Mouse (Mus musculus): ENCODE measurements at regions not wholly inside any gene's neighbourhood (a gene's known extent, or its start where the extent isn't known, plus 50 kb on each side); places are given as distances from the start of the nearest gene placed in this dataset.

GRCm38 (mm10) chr9:117859580-117860045, 180.7 kb upstream of the Azi2 start:
- 32% methylated on average over 16 of the region's 16 CpGs for WGBS
- Histone ChIP-seq H3K36me3 (ENCODE audit: control insufficient read depth, insufficient read depth, low read length) (no peaks in the 10 kb centered on the region), H3K27ac (no peak overlapping the region), H3K4me3 (no peak overlapping the region), H3K79me2 (replicated peaks; ENCODE audit: control insufficient read depth, insufficient read depth, low read length) (no peaks in the 10 kb centered on the region), H3K27me3 (ENCODE audit: control insufficient read depth, insufficient read depth, low read length) (no peaks in the 10 kb centered on the region), H3K4me1 (ENCODE audit: control insufficient read depth, insufficient read depth, low read length) (no peaks in the 10 kb centered on the region), H3K9ac (ENCODE audit: low read depth, low read length) (no peak overlapping the region)
- TF ChIP-seq CTCF (IDR thresholded peaks at IDR 0.05) (no peak), EP300 (IDR thresholded peaks at IDR 0.05; ENCODE audit: insufficient read depth, low read depth, low read length) (no peak), POLR2A (IDR thresholded peaks at IDR 0.05; ENCODE audit: insufficient read depth, low read depth, low read length) (no peak)
- intact Hi-C loops (cut with DNase I): no loop called here
- no peak for DNase-seq

- TF ChIP-seq EP300 (IDR thresholded peaks at IDR 0.05; ENCODE audit: insufficient read depth, low read depth, low read length): no peak
- TF ChIP-seq CTCF (IDR thresholded peaks at IDR 0.05): no peak
- Histone ChIP-seq H3K9ac (ENCODE audit: low read depth, low read length) (no peak overlapping the region), H3K4me3 (no peak overlapping the region), H3K79me2 (replicated peaks; ENCODE audit: control insufficient read depth, insufficient read depth, low read length) (no peaks in the 10 kb centered on the region), H3K27me3 (ENCODE audit: control insufficient read depth, insufficient read depth, low read length) (no peaks in the 10 kb centered on the region), H3K36me3 (ENCODE audit: control insufficient read depth, insufficient read depth, low read length) (no peaks in the 10 kb centered on the region), H3K4me1 (ENCODE audit: control insufficient read depth, insufficient read depth, low read length) (no peaks in the 10 kb centered on the region), H3K27ac (no peak overlapping the region)
- intact Hi-C loops (cut with DNase I): no loop called here
- WGBS: 63% methylated on average over 4 of the region's 4 CpGs
- no peak for DNase-seq
Observed at GRCm38 (mm10) chr9:117843531-117843930, 196.8 kb upstream of the Azi2 start.

GRCm38 (mm10) chr9:117836696-117837380, 203.5 kb upstream of the Azi2 start:
- Histone ChIP-seq H3K79me2 (replicated peaks; ENCODE audit: control insufficient read depth, insufficient read depth, low read length) (no peaks in the 10 kb centered on the region), H3K36me3 (ENCODE audit: control insufficient read depth, insufficient read depth, low read length) (no peaks in the 10 kb centered on the region), H3K27ac (no peak overlapping the region), H3K4me3 (no peak overlapping the region), H3K9ac (ENCODE audit: low read depth, low read length) (no peak overlapping the region), H3K4me1 (ENCODE audit: control insufficient read depth, insufficient read depth, low read length) (no peaks in the 10 kb centered on the region), H3K27me3 (ENCODE audit: control insufficient read depth, insufficient read depth, low read length) (no peaks in the 10 kb centered on the region)
- no peak for DNase-seq
- intact Hi-C loops (cut with DNase I): no loop called here
- 68% methylated on average over 12 of the region's 12 CpGs for WGBS
- no peak for TF ChIP-seq POLR2A (IDR thresholded peaks at IDR 0.05; ENCODE audit: insufficient read depth, low read depth, low read length)
- TF ChIP-seq CTCF (IDR thresholded peaks at IDR 0.05): no peak
- TF ChIP-seq EP300 (IDR thresholded peaks at IDR 0.05; ENCODE audit: insufficient read depth, low read depth, low read length): no peak

- Histone ChIP-seq H3K27me3 (ENCODE audit: control insufficient read depth, insufficient read depth, low read length) (no peaks in the 10 kb centered on the region), H3K4me3 (no peak overlapping the region), H3K4me1 (ENCODE audit: control insufficient read depth, insufficient read depth, low read length) (no peaks in the 10 kb centered on the region), H3K79me2 (replicated peaks; ENCODE audit: control insufficient read depth, insufficient read depth, low read length) (no peaks in the 10 kb centered on the region), H3K9ac (ENCODE audit: low read depth, low read length) (no peak overlapping the region), H3K36me3 (ENCODE audit: control insufficient read depth, insufficient read depth, low read length) (no peaks in the 10 kb centered on the region), H3K27ac (no peak overlapping the region)
- intact Hi-C loops (cut with DNase I): no loop called here
- DNase-seq: no peak
- WGBS: 29% methylated on average over 6 of the region's 6 CpGs
- TF ChIP-seq POLR2A (IDR thresholded peaks at IDR 0.05; ENCODE audit: insufficient read depth, low read depth, low read length) (no peak), CTCF (IDR thresholded peaks at IDR 0.05) (no peak), EP300 (IDR thresholded peaks at IDR 0.05; ENCODE audit: insufficient read depth, low read depth, low read length) (no peak)
Observed at GRCm38 (mm10) chr9:117833586-117833985, 203.9 kb upstream of the Rbms3 start.

GRCm38 (mm10) chr9:117814661-117815060, 184.9 kb upstream of the Rbms3 start:
- no peaks in the 10 kb centered on the region for H3K4me1 ChIP-seq (ENCODE audit: control insufficient read depth, insufficient read depth, low read length)
- no peaks in the 10 kb centered on the region for H3K79me2 ChIP-seq (replicated peaks; ENCODE audit: control insufficient read depth, insufficient read depth, low read length)
- no peak overlapping the region for H3K27ac ChIP-seq
- 67% methylated on average over 4 of the region's 4 CpGs for WGBS
- no peak overlapping the region for H3K9ac ChIP-seq (ENCODE audit: low read depth, low read length)
- no peak for DNase-seq
- intact Hi-C loops (cut with DNase I): no loop called here
- H3K27me3 ChIP-seq (ENCODE audit: control insufficient read depth, insufficient read depth, low read length): no peaks in the 10 kb centered on the region
- H3K36me3 ChIP-seq (ENCODE audit: control insufficient read depth, insufficient read depth, low read length): no peaks in the 10 kb centered on the region
- TF ChIP-seq EP300 (IDR thresholded peaks at IDR 0.05; ENCODE audit: insufficient read depth, low read depth, low read length): no peak
- no peak for TF ChIP-seq CTCF (IDR thresholded peaks at IDR 0.05)
- TF ChIP-seq POLR2A (IDR thresholded peaks at IDR 0.05; ENCODE audit: insufficient read depth, low read depth, low read length): no peak
- H3K4me3 ChIP-seq: no peak overlapping the region

- Histone ChIP-seq H3K4me3 (no peak overlapping the region), H3K27me3 (ENCODE audit: control insufficient read depth, insufficient read depth, low read length) (no peaks in the 10 kb centered on the region), H3K9ac (ENCODE audit: low read depth, low read length) (no peak overlapping the region), H3K36me3 (ENCODE audit: control insufficient read depth, insufficient read depth, low read length) (no peaks in the 10 kb centered on the region), H3K4me1 (ENCODE audit: control insufficient read depth, insufficient read depth, low read length) (no peaks in the 10 kb centered on the region), H3K27ac (no peak overlapping the region), H3K79me2 (replicated peaks; ENCODE audit: control insufficient read depth, insufficient read depth, low read length) (no peaks in the 10 kb centered on the region)
- TF ChIP-seq POLR2A (IDR thresholded peaks at IDR 0.05; ENCODE audit: insufficient read depth, low read depth, low read length) (no peak), CTCF (IDR thresholded peaks at IDR 0.05) (no peak), EP300 (IDR thresholded peaks at IDR 0.05; ENCODE audit: insufficient read depth, low read depth, low read length) (no peak)
- no peak for DNase-seq
- whole genome bisulfite sequencing: 50% methylated on average over 9 of the region's 9 CpGs
- intact Hi-C loops (cut with DNase I): no loop called here
Observed at GRCm38 (mm10) chr9:117813216-117813615, 183.5 kb upstream of the Rbms3 start.
